In the genomic region with DNA sequence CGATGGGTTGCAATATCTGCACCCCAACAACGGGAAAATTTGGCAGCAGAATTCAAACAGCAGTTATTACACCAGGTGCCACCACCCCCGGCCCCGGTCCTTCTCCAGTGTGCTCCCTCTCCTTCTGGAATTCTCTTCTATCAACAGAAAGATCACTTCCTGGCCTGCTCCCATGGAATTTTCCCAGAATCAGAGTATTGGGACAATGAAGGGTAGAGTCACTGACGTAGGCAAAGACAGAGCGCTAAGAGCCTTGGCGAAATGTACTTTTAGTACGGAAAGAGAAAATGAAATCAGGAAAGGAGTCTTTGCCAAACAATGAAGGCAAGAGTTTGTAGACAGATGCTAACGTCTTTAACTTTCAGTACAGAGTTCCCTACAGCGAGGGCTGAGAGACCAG, we compare ENCODE assay signal across 17 mouse cellular contexts. TPM values are rescaled to one million over a fixed set of nuclear protein-coding genes. Genes with fewer than 3 reads are reported as not detected.
DNase-seq lines count a peak whose midpoint lies in the region; ATAC-seq and TF ChIP-seq lines count a peak whose summit lies in the region.
"Had no signal": no experiment of that assay in that cellular context is flagged by ENCODE, and none has a peak within 500 bp of the region (broad histone marks: within the 10 kb centered on the region; RNA-seq: fewer than 3 reads in every experiment).

No protein-coding gene starts in this region.

- H3K9me3 ChIP-seq in heart, embryonic 15.5 days (replicated peaks) = no peaks in the 10 kb centered on the region
- no peaks in the 10 kb centered on the region for H3K9me3 ChIP-seq in heart, embryonic 11.5 days (replicated peaks; ENCODE audit: control insufficient read depth, low read length)
- H3K9me3 ChIP-seq in intestine, embryonic 14.5 days (ENCODE audit: control insufficient read depth, low read length) = no peaks in the 10 kb centered on the region
- no peaks in the 10 kb centered on the region for H3K9me3 ChIP-seq in kidney, embryonic 16.5 days (ENCODE audit: low read length)
- H3K9me3 ChIP-seq in lung, postnatal 0 days (ENCODE audit: low read length) = no peaks in the 10 kb centered on the region
- H3K9me3 ChIP-seq: G1E had no signal

- DNase-seq in intestine, embryonic 14.5 days (ENCODE audit: low spot score) = no peak
- DNase-seq in lung, postnatal 0 days (ENCODE audit: low spot score) = peak; percentile 62
- DNase-seq in embryo, embryonic 11 days = no peak
- DNase-seq in adrenal gland, adult 18-20 months (ENCODE audit: low spot score in 2 of 2) = no peak
- no peak for DNase-seq in right cerebral cortex, postnatal 14 days
- DNase-seq: adrenal gland, postnatal 14 days; cerebellum, postnatal 14 days; right cerebral cortex, adult 18-20 months; thymus, adult 2 months had no signal

- H3K9ac ChIP-seq in heart, embryonic 15.5 days = no peak overlapping the region
- H3K9ac ChIP-seq in heart, embryonic 11.5 days (ENCODE audit: low read depth, low read length) = no peak overlapping the region
- H3K9ac ChIP-seq in intestine, embryonic 14.5 days (ENCODE audit: low read length) = no peak overlapping the region
- no peak overlapping the region for H3K9ac ChIP-seq in kidney, embryonic 16.5 days (replicated peaks; ENCODE audit: low read length)
- H3K9ac ChIP-seq in lung, postnatal 0 days (replicated peaks; ENCODE audit: low read depth) = no peak overlapping the region
- H3K9ac ChIP-seq: hindbrain, embryonic 14.5 days had no signal

- H3K27ac ChIP-seq in heart, embryonic 15.5 days = peak overlapping the region; percentile 10
- no peak overlapping the region for H3K27ac ChIP-seq in heart, embryonic 11.5 days (ENCODE audit: low read depth, low read length)
- H3K27ac ChIP-seq in intestine, embryonic 14.5 days (ENCODE audit: low read depth) = 0 out of 2 replicates have a peak overlapping the region, but pooled peaks have one; percentile 16
- peak overlapping the region; percentile 63 for H3K27ac ChIP-seq in kidney, embryonic 16.5 days (ENCODE audit: low read length)
- H3K27ac ChIP-seq in lung, postnatal 0 days (ENCODE audit: low read length) = peak overlapping the region; percentile 68

- 72% methylated on average over 10 of the region's 10 CpGs for WGBS in heart, embryonic 15.5 days
- WGBS in heart, embryonic 11.5 days (ENCODE audit: insufficient replicate concordance) = 75% methylated on average over 10 of the region's 10 CpGs
- 66% methylated on average over 10 of the region's 10 CpGs for WGBS in intestine, embryonic 14.5 days
- WGBS in kidney, embryonic 16.5 days = 68% methylated on average over 10 of the region's 10 CpGs
- 43% methylated on average over 10 of the region's 10 CpGs for WGBS in lung, postnatal 0 days

- TF ChIP-seq EP300 in lung, postnatal 0 days (IDR thresholded peaks at IDR 0.05) = peak; percentile 50; the same call in 1 of the 2 replicates

- H3K4me1 ChIP-seq in heart, embryonic 15.5 days (replicated peaks) = peaks cover 19% of the 10 kb centered on the region
- peaks cover 20% of the 10 kb centered on the region for H3K4me1 ChIP-seq in heart, embryonic 11.5 days (ENCODE audit: control insufficient read depth, insufficient read depth, low read length)
- H3K4me1 ChIP-seq in intestine, embryonic 14.5 days (replicated peaks; ENCODE audit: control insufficient read depth, insufficient read depth, low read length) = peaks cover 9% of the 10 kb centered on the region; the same call in 1 of the 2 replicates
- peaks cover 32% of the 10 kb centered on the region for H3K4me1 ChIP-seq in kidney, embryonic 16.5 days (ENCODE audit: insufficient read depth, low read length)
- H3K4me1 ChIP-seq in lung, postnatal 0 days (ENCODE audit: insufficient read depth, low read depth, low read length) = 0 out of 2 replicates have a peak, but pooled peaks cover 3% of the 10 kb centered on the region

- H3K4me3 ChIP-seq in heart, embryonic 15.5 days = no peak overlapping the region
- H3K4me3 ChIP-seq in heart, embryonic 11.5 days (ENCODE audit: low read depth, low read length) = no peak overlapping the region
- H3K4me3 ChIP-seq in intestine, embryonic 14.5 days (ENCODE audit: low read depth, low read length) = no peak overlapping the region
- no peak overlapping the region for H3K4me3 ChIP-seq in kidney, embryonic 16.5 days (ENCODE audit: low read length)
- H3K4me3 ChIP-seq in lung, postnatal 0 days (ENCODE audit: low read depth, low read length) = no peak overlapping the region

- no peak overlapping the region for H3K4me2 ChIP-seq in heart, embryonic 15.5 days
- H3K4me2 ChIP-seq in heart, embryonic 11.5 days = no peak overlapping the region
- H3K4me2 ChIP-seq in intestine, embryonic 14.5 days (ENCODE audit: low read length) = no peak overlapping the region
- no peak overlapping the region for H3K4me2 ChIP-seq in kidney, embryonic 16.5 days (replicated peaks; ENCODE audit: low read depth, low read length)
- peak overlapping the region; percentile 11; the same call in 1 of the 2 replicates for H3K4me2 ChIP-seq in lung, postnatal 0 days (replicated peaks; ENCODE audit: low read depth, low read length)
- H3K4me2 ChIP-seq: hindbrain, embryonic 14.5 days had no signal

- no peak for ATAC-seq in heart, embryonic 15.5 days (replicated peaks; ENCODE audit: insufficient number of reproducible peaks, insufficient read depth, low FRiP score, low read depth)
- no peak for ATAC-seq in heart, embryonic 11.5 days (replicated peaks; ENCODE audit: insufficient number of reproducible peaks, low FRiP score, low TSS enrichment)
- no peak for ATAC-seq in intestine, embryonic 14.5 days (replicated peaks; ENCODE audit: low FRiP score, low TSS enrichment, low read depth)
- ATAC-seq in kidney, embryonic 16.5 days (ENCODE audit: low FRiP score, low TSS enrichment) = no peak
- peak; percentile 69 for ATAC-seq in lung, postnatal 0 days

- no peaks in the 10 kb centered on the region for H3K27me3 ChIP-seq in heart, embryonic 15.5 days
- H3K27me3 ChIP-seq in heart, embryonic 11.5 days (ENCODE audit: control insufficient read depth, insufficient read depth, low read length) = no peaks in the 10 kb centered on the region
- no peaks in the 10 kb centered on the region for H3K27me3 ChIP-seq in intestine, embryonic 14.5 days (replicated peaks; ENCODE audit: control insufficient read depth, insufficient read depth, low read length)
- no peaks in the 10 kb centered on the region for H3K27me3 ChIP-seq in kidney, embryonic 16.5 days (ENCODE audit: insufficient read depth, low read length)
- H3K27me3 ChIP-seq in lung, postnatal 0 days (replicated peaks; ENCODE audit: insufficient read depth, low read length) = no peaks in the 10 kb centered on the region

- no peaks in the 10 kb centered on the region for H3K36me3 ChIP-seq in heart, embryonic 15.5 days
- no peaks in the 10 kb centered on the region for H3K36me3 ChIP-seq in heart, embryonic 11.5 days (ENCODE audit: control insufficient read depth, insufficient read depth, low read length)
- no peaks in the 10 kb centered on the region for H3K36me3 ChIP-seq in intestine, embryonic 14.5 days (ENCODE audit: control insufficient read depth, insufficient read depth, low read length)
- no peaks in the 10 kb centered on the region for H3K36me3 ChIP-seq in kidney, embryonic 16.5 days (ENCODE audit: insufficient read depth, low read length)
- no peaks in the 10 kb centered on the region for H3K36me3 ChIP-seq in lung, postnatal 0 days (ENCODE audit: insufficient read depth, low read length)
- H3K36me3 ChIP-seq: G1E had no signal

- TF ChIP-seq CTCF in lung, postnatal 0 days (IDR thresholded peaks at IDR 0.05) = no peak

RNA-seq across cellular contexts. Expression of gene Tmem252, which starts 0.5 kb away (rescaled TPM):
- 3.9 and 4.0 TPM in 2 replicates for polyA plus RNA-seq in heart, embryonic 15.5 days (2015; fragmentation: Nextera tagmentation; extraction: Ambion mirVana)
- 4.6 and 6.0 TPM in 2 replicates for polyA plus RNA-seq in heart, embryonic 11.5 days (2014; fragmentation: Nextera tagmentation; extraction: Ambion mirVana)
- 8.7 and 8.9 TPM in 2 replicates for polyA plus RNA-seq in intestine, embryonic 14.5 days (2014; fragmentation: Nextera tagmentation; extraction: Ambion mirVana)
- 8.5 and 10.3 TPM in 2 replicates for polyA plus RNA-seq in kidney, embryonic 16.5 days (2015; fragmentation: Nextera tagmentation; extraction: Ambion mirVana)
- 4.5 and 6.2 TPM in 2 replicates for polyA plus RNA-seq in lung, postnatal 0 days (2015; fragmentation: Nextera tagmentation; extraction: Ambion mirVana)
- under 1 TPM; 0.17 to 0.22 TPM for total RNA-seq in adrenal gland, adult 18-20 months (2021)
- total RNA-seq: granulocyte monocyte progenitor cell, adult 5-6 weeks; megakaryocyte progenitor cell, adult 5-6 weeks had no signal
- polyA plus RNA-seq: G1E; liver, adult 2 months had no signal
